Comparison of ENCODE assay signal across 8 mouse cellular contexts in the genomic region with DNA sequence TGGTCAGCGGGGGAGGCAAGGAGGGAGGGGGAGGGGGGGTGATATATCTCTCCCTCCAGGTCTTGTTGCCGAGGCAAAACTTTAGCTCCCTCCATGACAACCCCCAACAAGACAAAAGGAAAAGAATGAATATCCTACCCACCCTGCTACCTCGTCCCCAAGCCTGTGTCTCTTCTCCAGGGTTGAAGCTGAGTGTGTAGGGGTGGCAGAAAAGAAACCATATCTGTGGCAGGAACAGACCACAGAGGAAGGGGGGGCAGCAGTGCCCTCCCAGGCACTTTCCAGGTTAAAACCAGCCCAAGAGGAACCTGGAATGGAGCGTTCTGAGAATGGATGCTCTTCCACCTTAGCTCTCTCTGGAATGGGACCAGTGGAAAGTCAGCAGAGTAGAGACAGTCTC. TPM values are rescaled to one million over a fixed set of nuclear protein-coding genes. Genes with fewer than 3 reads are reported as not detected.
DNase-seq lines count a peak whose midpoint lies in the region; ATAC-seq and TF ChIP-seq lines count a peak whose summit lies in the region.

A gene (plus strand): TSS at position 301 of the 400 bp plus-strand sequence.

- WGBS in hindbrain, embryonic 11.5 days = 42% methylated on average over 4 of the region's 4 CpGs
- 21% methylated on average over 4 of the region's 4 CpGs for WGBS in liver, embryonic 13.5 days (ENCODE audit: insufficient replicate concordance)

- no peaks in the 10 kb centered on the region for H3K36me3 ChIP-seq in hindbrain, embryonic 11.5 days (ENCODE audit: control insufficient read depth, insufficient read depth, low read length)
- no peaks in the 10 kb centered on the region for H3K36me3 ChIP-seq in liver, embryonic 13.5 days

- TF ChIP-seq CTCF in brain, embryonic 14.5 days (IDR thresholded peaks at IDR 0.05; ENCODE audit: borderline replicate concordance, extremely low read depth, insufficient read depth, insufficient read length) = no peak

- H3K4me3 ChIP-seq in hindbrain, embryonic 11.5 days (ENCODE audit: low read depth, low read length) = peak within 1 kb of the TSS; percentile 76
- H3K4me3 ChIP-seq in liver, embryonic 13.5 days (replicated peaks) = 0 out of 2 replicates have a peak within 1 kb of the TSS, but pooled peaks have one; percentile 7

- peaks cover 23% of the 10 kb centered on the region for H3K4me1 ChIP-seq in hindbrain, embryonic 11.5 days (replicated peaks; ENCODE audit: control insufficient read depth, insufficient read depth, low read length)
- peaks cover 46% of the 10 kb centered on the region for H3K4me1 ChIP-seq in liver, embryonic 13.5 days (replicated peaks)

- H3K4me2 ChIP-seq in hindbrain, embryonic 11.5 days (replicated peaks; ENCODE audit: low read depth, low read length) = peak within 1 kb of the TSS; percentile 81
- H3K4me2 ChIP-seq in liver, embryonic 13.5 days = peak within 1 kb of the TSS; percentile 43

- no peak for ATAC-seq in hindbrain, embryonic 11.5 days (ENCODE audit: low FRiP score)
- no peak for ATAC-seq in liver, embryonic 13.5 days (ENCODE audit: low read depth)
- no peak for ATAC-seq in activated CD4-positive, CD25-positive, alpha-beta regulatory T cell, adult 4 months

- H3K9me3 ChIP-seq in hindbrain, embryonic 11.5 days (ENCODE audit: control insufficient read depth, low read length) = no peaks in the 10 kb centered on the region
- no peaks in the 10 kb centered on the region for H3K9me3 ChIP-seq in liver, embryonic 13.5 days (replicated peaks)

- peak within 1 kb of the TSS; percentile 69; the same call in 1 of the 2 replicates for H3K9ac ChIP-seq in hindbrain, embryonic 11.5 days (ENCODE audit: low read depth, low read length)
- no peak within 1 kb of the TSS for H3K9ac ChIP-seq in liver, embryonic 13.5 days

- peak within 1 kb of the TSS; percentile 62; the same call in 1 of the 2 replicates for H3K27ac ChIP-seq in hindbrain, embryonic 11.5 days (ENCODE audit: low read depth, low read length)
- no peak within 1 kb of the TSS for H3K27ac ChIP-seq in liver, embryonic 13.5 days

- no peak for DNase-seq in layer of hippocampus, adult 8-10 months (ENCODE audit: low spot score in 2 of 2)
- DNase-seq in layer of hippocampus, adult 11-12 months (ENCODE audit: low spot score) = no peak
- DNase-seq in brain, embryonic 14.5 days (ENCODE audit: low read depth) = no peak
- DNase-seq in hindbrain, embryonic 11.5 days (ENCODE audit: low spot score) = no peak
- no peak for DNase-seq in liver, embryonic 13.5 days
- DNase-seq in embryo, embryonic 10 days (ENCODE audit: low spot score) = no peak
- no peak for DNase-seq in right cerebral cortex, postnatal 4 days

- peaks cover 27% of the 10 kb centered on the region for H3K27me3 ChIP-seq in hindbrain, embryonic 11.5 days (ENCODE audit: control insufficient read depth, insufficient read depth, low read length)
- H3K27me3 ChIP-seq in liver, embryonic 13.5 days = peaks cover 100% of the 10 kb centered on the region

- TF ChIP-seq POLR2A in brain, embryonic 14.5 days (IDR thresholded peaks at IDR 0.05; ENCODE audit: borderline replicate concordance, extremely low read depth, insufficient read depth, insufficient read length, poor library complexity, severe bottlenecking) = no peak

RNA-seq across cellular contexts. Expression of the gene that starts here (rescaled TPM):
- total RNA-seq in layer of hippocampus, adult 8-10 months (2022) = 100 to 1,000 TPM; 163 to 193 (median 176) TPM
- polyA plus RNA-seq in brain, embryonic 14.5 days (2012; rRNA removed) = 287 and 323 TPM in 2 replicates
- polyA plus RNA-seq in hindbrain, embryonic 11.5 days (2014; fragmentation: Nextera tagmentation; extraction: Ambion mirVana) = 41.3 and 42.9 TPM in 2 replicates
- polyA plus RNA-seq in liver, embryonic 13.5 days (2015; fragmentation: Nextera tagmentation; extraction: Ambion mirVana) = 1.4 and 1.5 TPM in 2 replicates
- under 1 TPM in 1 of 2 experiments, not detected in 1; 0.19 TPM for polyA plus RNA-seq in activated CD4-positive, CD25-positive, alpha-beta regulatory T cell, adult 4 months (2017; shearing (Covaris generic))

Comparison
In these comparisons a context has a peak if more than half of its experiments do, and no peak if none do; other contexts are left out.
1. RNA of the gene that starts here (polyA plus RNA-seq): 287 to 323 TPM in brain, embryonic 14.5 days and 41.3 to 42.9 TPM in hindbrain, embryonic 11.5 days; 1.4 to 1.5 TPM in liver, embryonic 13.5 days and 0.19 TPM in activated CD4-positive, CD25-positive, alpha-beta regulatory T cell, adult 4 months; every median in the first group is over 10 times any median in the second.